Mouse (Mus musculus): ENCODE results near the gene Arl1. TPM values are rescaled to one million over a fixed set of nuclear protein-coding genes. Genes with fewer than 3 reads are reported as not detected.

Arl1 gene
- 89.1 and 89.4 TPM in 2 replicates for polyA plus RNA-seq (2015; fragmentation: Nextera tagmentation; extraction: Ambion mirVana)

DNA sequence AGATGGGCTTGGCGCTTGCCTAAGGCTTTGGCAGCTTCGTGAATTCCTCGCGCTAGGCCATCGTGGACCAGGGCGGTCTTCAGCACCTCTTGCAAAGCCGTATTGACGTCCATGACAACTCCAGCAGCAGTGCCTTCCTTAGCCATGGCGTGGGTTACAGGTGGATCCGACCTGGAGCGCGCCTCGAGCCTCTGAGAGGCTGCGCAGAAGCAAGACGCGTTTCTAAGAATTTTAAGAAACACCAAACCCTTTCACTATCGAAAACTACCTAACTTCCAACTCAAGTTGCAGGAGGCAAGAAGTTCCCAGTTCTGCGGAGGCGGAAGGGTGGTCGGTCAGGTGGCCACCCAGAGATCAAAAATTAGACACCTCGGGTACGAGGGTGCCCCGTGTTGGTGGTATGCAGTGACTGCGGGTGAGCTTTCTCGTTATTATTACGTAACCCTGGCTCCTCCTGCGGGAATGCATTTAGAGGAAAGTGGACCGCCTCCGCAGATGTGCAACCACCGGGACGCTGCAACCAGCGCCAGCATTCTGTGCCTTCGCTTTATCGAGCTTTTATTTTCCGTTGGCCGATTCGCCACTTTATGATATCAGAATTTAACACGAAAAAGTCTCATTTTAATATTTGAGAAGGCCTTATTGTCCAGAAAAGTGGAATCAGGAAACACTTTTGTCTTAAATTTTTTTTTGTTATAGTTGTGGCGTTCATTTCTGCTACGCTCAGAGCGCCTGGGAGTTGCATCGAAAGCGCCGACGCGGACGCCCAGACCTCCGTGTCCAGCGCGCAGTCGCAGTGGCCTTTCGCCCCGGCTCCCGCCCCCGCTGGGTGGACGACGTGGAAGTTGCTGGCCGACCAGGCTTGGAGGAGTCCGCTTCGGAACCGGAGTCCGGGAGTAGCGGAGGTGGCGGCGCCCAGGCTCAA, at the start of gene Arl1:
TSS of gene Arl1 (plus strand) at position 288 of the 925 bp plus-strand sequence.
- peaks cover under 1% of the 10 kb centered on the region; the same call in 1 of the 2 replicates for H3K36me3 ChIP-seq (replicated peaks; ENCODE audit: insufficient read depth, low read length)
- H3K9me3 ChIP-seq (ENCODE audit: low read length): no peaks in the 10 kb centered on the region
- H3K4me3 ChIP-seq (ENCODE audit: low read depth, low read length): peak within 1 kb of the TSS; percentile 90
- peak; percentile 95 for ATAC-seq
- TF ChIP-seq EP300 (IDR thresholded peaks at IDR 0.05; ENCODE audit: low read depth) (peak; percentile 81; the same call in 1 of the 2 replicates), CTCF (IDR thresholded peaks at IDR 0.05; ENCODE audit: low read depth) (peak; percentile 6; the same call in 1 of the 2 replicates)
- H3K4me1 ChIP-seq (ENCODE audit: insufficient read depth): peaks cover 9% of the 10 kb centered on the region
- WGBS (ENCODE audit: insufficient replicate concordance): under 1% methylated on average over 65 of the region's 65 CpGs
- H3K4me2 ChIP-seq (ENCODE audit: low read depth, low read length): peak within 1 kb of the TSS; percentile 95
- H3K27ac ChIP-seq (ENCODE audit: low read depth): peak within 1 kb of the TSS; percentile 85
- H3K27me3 ChIP-seq (ENCODE audit: insufficient read depth, low read length): no peaks in the 10 kb centered on the region
- peak within 1 kb of the TSS; percentile 92 for H3K9ac ChIP-seq (replicated peaks)
- DNase-seq: peak; percentile 93

DNA sequence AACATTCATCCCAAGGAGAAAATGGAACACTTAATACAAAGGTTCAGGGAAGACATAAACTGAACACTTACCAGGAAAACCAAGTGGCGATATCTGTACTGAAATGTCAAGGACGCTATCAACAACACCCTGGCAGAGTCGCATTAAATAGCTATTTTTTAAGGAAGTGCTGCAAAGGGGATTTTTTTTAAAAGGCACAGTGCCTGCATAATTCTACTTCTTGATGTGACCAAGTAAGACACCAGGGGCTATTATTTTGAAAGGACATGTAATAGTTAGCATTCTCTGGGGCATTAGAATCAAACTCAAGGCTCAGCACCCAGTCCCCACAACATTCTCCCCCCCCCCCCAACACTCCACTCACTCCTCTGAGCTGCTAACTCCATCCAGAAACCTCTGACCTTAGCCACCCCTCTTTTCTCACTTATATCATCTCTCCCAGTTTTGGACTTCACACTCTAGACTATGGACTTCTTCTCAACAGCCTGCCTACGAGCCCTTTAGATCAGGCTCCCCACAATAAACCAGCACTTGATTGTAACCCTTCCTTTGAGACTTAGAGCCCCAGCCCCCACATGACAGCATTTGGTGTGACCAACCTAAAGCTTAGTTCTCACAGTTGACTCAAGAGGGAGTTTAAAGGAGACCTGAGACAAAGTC, 47.6 kb upstream of the Arl1 start:
- no peak overlapping the region for H3K4me2 ChIP-seq (ENCODE audit: low read depth, low read length)

DNA sequence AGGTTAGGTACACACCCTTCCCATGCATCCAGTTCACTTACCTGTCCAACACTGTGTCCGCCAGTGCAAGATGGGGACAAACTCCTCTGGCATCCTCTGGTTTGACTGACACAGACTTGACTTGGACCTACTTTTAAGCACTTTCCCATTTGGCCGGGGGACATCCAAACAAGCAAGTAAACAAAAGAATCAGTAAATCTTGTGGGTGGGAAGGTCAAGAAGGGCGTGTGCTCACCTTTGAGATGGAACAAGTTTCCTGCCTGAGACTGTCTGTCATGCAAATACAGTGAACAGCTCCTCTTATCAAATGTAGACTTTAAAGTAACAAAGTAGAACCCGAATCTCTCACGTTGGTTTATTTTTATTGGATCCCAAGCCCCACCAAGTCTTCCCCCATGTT, 45.7 kb upstream of the Arl1 start, which contains the start of gene Spic:
TSS of gene Spic (minus strand) at position 91 of the 400 bp plus-strand sequence.
- 68% methylated on average over 5 of the region's 5 CpGs for WGBS (ENCODE audit: insufficient replicate concordance)
- H3K4me2 ChIP-seq (ENCODE audit: low read depth, low read length): no peak within 1 kb of the TSS
- H3K9me3 ChIP-seq (ENCODE audit: low read length): no peaks in the 10 kb centered on the region
- H3K4me3 ChIP-seq (ENCODE audit: low read depth, low read length): no peak within 1 kb of the TSS
- no peaks in the 10 kb centered on the region for H3K36me3 ChIP-seq (replicated peaks; ENCODE audit: insufficient read depth, low read length)
- H3K27ac ChIP-seq (ENCODE audit: low read depth): no peak within 1 kb of the TSS
- DNase-seq (no peak), ATAC-seq (no peak)
- no peaks in the 10 kb centered on the region for H3K4me1 ChIP-seq (ENCODE audit: insufficient read depth)
- no peaks in the 10 kb centered on the region for H3K27me3 ChIP-seq (ENCODE audit: insufficient read depth, low read length)
- H3K9ac ChIP-seq (replicated peaks): no peak within 1 kb of the TSS
- TF ChIP-seq EP300 (IDR thresholded peaks at IDR 0.05; ENCODE audit: low read depth) (no peak), CTCF (IDR thresholded peaks at IDR 0.05; ENCODE audit: low read depth) (no peak)

More for the DNA sequence above, 47.6 kb upstream of the Arl1 start:
- TF ChIP-seq CTCF (IDR thresholded peaks at IDR 0.05; ENCODE audit: low read depth) (no peak), EP300 (IDR thresholded peaks at IDR 0.05; ENCODE audit: low read depth) (no peak)
- H3K9ac ChIP-seq (replicated peaks): no peak overlapping the region
- no peaks in the 10 kb centered on the region for H3K4me1 ChIP-seq (ENCODE audit: insufficient read depth)
- H3K9me3 ChIP-seq (ENCODE audit: low read length): no peaks in the 10 kb centered on the region
- DNase-seq (no peak), ATAC-seq (0 out of 2 replicates have a peak, but pooled peaks have one; percentile 7)
- no peak overlapping the region for H3K27ac ChIP-seq (ENCODE audit: low read depth)
- no peak overlapping the region for H3K4me3 ChIP-seq (ENCODE audit: low read depth, low read length)
- no peaks in the 10 kb centered on the region for H3K36me3 ChIP-seq (replicated peaks; ENCODE audit: insufficient read depth, low read length)
- no peaks in the 10 kb centered on the region for H3K27me3 ChIP-seq (ENCODE audit: insufficient read depth, low read length)
- 52% methylated on average over 4 of the region's 4 CpGs for WGBS (ENCODE audit: insufficient replicate concordance)

DNA sequence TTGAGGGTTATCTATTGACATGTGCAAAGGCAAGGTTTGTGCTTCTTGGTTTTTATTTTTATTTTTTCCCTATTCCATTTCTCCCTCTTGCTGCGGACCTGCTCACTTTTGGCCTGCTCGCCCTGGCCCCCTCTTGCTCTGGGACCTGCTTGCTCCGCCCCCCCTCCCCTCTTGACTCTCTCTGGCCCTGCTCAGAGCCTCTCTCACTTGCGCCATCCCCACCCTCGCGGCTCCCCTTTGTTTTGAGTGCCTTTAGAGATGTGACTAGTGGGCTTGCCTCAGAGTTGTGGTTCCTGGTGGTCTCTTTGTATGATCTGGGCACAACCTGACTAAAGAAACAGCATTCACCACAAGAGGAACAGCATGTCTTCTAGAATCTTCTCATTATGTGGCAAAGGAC, 29.7 kb upstream of the Arl1 start:
- no peak overlapping the region for H3K27ac ChIP-seq (ENCODE audit: low read depth)
- no peak for DNase-seq
- no peaks in the 10 kb centered on the region for H3K4me1 ChIP-seq (ENCODE audit: insufficient read depth)
- no peak overlapping the region for H3K9ac ChIP-seq (replicated peaks)
- no peaks in the 10 kb centered on the region for H3K27me3 ChIP-seq (ENCODE audit: insufficient read depth, low read length)
- TF ChIP-seq EP300 (IDR thresholded peaks at IDR 0.05; ENCODE audit: low read depth) (no peak), CTCF (IDR thresholded peaks at IDR 0.05; ENCODE audit: low read depth) (no peak)
- no peaks in the 10 kb centered on the region for H3K36me3 ChIP-seq (replicated peaks; ENCODE audit: insufficient read depth, low read length)
- H3K4me2 ChIP-seq (ENCODE audit: low read depth, low read length): no peak overlapping the region
- H3K4me3 ChIP-seq (ENCODE audit: low read depth, low read length): no peak overlapping the region
- ATAC-seq: no peak
- 74% methylated on average over 6 of the region's 6 CpGs for WGBS (ENCODE audit: insufficient replicate concordance)
- no peaks in the 10 kb centered on the region for H3K9me3 ChIP-seq (ENCODE audit: low read length)

DNA sequence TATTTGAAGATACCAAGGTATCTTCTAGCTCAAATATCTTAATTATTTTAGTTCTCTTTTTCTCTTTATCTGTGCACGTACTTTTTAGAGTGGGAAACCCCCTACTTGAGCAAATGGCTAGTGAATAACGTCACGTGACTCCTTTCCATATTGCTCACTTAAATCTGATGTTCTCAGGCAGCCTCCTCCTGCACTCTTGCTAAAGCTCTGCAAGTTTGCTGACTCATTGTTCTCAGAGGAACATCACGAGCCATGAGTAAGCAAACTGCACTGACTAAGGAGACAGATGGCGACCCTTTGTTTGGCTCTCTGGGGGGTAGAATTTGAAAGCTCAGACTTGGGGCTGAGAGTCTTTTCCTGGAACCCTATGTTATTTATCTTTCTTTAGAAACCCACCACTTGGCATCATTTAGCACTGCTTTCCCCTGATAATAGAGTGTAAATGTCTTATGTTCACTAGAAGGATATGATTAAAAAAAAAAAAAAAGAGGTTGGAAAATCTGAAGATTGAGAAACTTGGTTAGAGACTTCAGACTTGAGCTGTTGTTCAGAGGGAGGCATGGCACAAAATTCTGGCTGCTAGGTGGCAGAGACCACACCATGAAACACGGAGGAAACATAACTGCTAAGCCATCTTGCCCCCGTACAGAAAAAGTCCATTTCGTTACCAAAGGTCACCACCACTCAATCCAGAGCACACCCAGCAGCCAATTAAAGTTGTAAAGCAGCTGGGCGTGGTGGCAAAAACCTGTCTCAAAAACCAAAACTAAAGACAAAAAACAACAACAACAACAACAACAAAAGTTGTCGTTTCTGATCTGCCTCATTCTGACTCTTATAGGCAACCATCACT, 21.8 kb upstream of the Arl1 start:
- 44% methylated on average over 10 of the region's 10 CpGs for WGBS (ENCODE audit: insufficient replicate concordance)
- Histone ChIP-seq H3K27ac (ENCODE audit: low read depth) (no peak overlapping the region; the same call in 1 of the 2 replicates), H3K4me2 (ENCODE audit: low read depth, low read length) (no peak overlapping the region), H3K4me3 (ENCODE audit: low read depth, low read length) (no peak overlapping the region), H3K4me1 (ENCODE audit: insufficient read depth) (no peaks in the 10 kb centered on the region), H3K9me3 (ENCODE audit: low read length) (no peaks in the 10 kb centered on the region), H3K36me3 (replicated peaks; ENCODE audit: insufficient read depth, low read length) (no peaks in the 10 kb centered on the region), H3K9ac (replicated peaks) (no peak overlapping the region), H3K27me3 (ENCODE audit: insufficient read depth, low read length) (no peaks in the 10 kb centered on the region)
- no peak for TF ChIP-seq EP300 (IDR thresholded peaks at IDR 0.05; ENCODE audit: low read depth)
- DNase-seq (no peak), ATAC-seq (0 out of 2 replicates have a peak, but pooled peaks have one; percentile 35)

Measured in liver, postnatal 0 days (tissue).